Mouse (Mus musculus): Measurements from ENCODE around the gene Efna4. TPM values are rescaled to one million over a fixed set of nuclear protein-coding genes. Genes with fewer than 3 reads are reported as not detected.

Efna4 gene
- polyA plus RNA-seq, 1 experiment from 2014 or later = 11.7 TPM

GRCm38 (mm10) chr3:89382950-89383349 lies 45.1 kb upstream of the Efna4 start:
- no peaks in the 10 kb centered on the region for H3K9me3 ChIP-seq (ENCODE audit: control insufficient read depth, low read length)
- no peak overlapping the region for H3K4me2 ChIP-seq (replicated peaks; ENCODE audit: low read depth)
- H3K9ac ChIP-seq (ENCODE audit: low read length) = no peak overlapping the region
- H3K4me3 ChIP-seq (ENCODE audit: low read depth, low read length) = no peak overlapping the region
- DNase-seq (ENCODE audit: low spot score) = no peak
- H3K27ac ChIP-seq (replicated peaks) = no peak overlapping the region
- H3K27me3 ChIP-seq (ENCODE audit: control insufficient read depth, insufficient read depth, low read length) = no peaks in the 10 kb centered on the region
- no peak for ATAC-seq (ENCODE audit: low FRiP score, low TSS enrichment)
- peaks cover 6% of the 10 kb centered on the region for H3K4me1 ChIP-seq (replicated peaks; ENCODE audit: control insufficient read depth, insufficient read depth)
- no peak for TF ChIP-seq EP300 (optimal IDR thresholded peaks at IDR 0.05)
- no peak for TF ChIP-seq CTCF (IDR thresholded peaks at IDR 0.05; ENCODE audit: low read depth)
- WGBS = 63% methylated on average over 5 of the region's 5 CpGs
- H3K36me3 ChIP-seq (ENCODE audit: control insufficient read depth, insufficient read depth, low read length) = peaks cover 7% of the 10 kb centered on the region

GRCm38 (mm10) chr3:89382033-89382882 lies 44.4 kb upstream of the Efna4 start:
- H3K4me1 ChIP-seq (replicated peaks; ENCODE audit: control insufficient read depth, insufficient read depth) = peaks cover 8% of the 10 kb centered on the region
- WGBS = 86% methylated on average over 9 of the region's 9 CpGs
- H3K9ac ChIP-seq (ENCODE audit: low read length) = no peak overlapping the region
- ATAC-seq (ENCODE audit: low FRiP score, low TSS enrichment) (no peak), DNase-seq (ENCODE audit: low spot score) (no peak)
- TF ChIP-seq CTCF (IDR thresholded peaks at IDR 0.05; ENCODE audit: low read depth) = no peak
- TF ChIP-seq EP300 (optimal IDR thresholded peaks at IDR 0.05) = no peak
- H3K9me3 ChIP-seq (ENCODE audit: control insufficient read depth, low read length) = no peaks in the 10 kb centered on the region
- no peak overlapping the region for H3K27ac ChIP-seq (replicated peaks)
- no peak overlapping the region for H3K4me2 ChIP-seq (replicated peaks; ENCODE audit: low read depth)
- H3K27me3 ChIP-seq (ENCODE audit: control insufficient read depth, insufficient read depth, low read length) = no peaks in the 10 kb centered on the region
- H3K36me3 ChIP-seq (ENCODE audit: control insufficient read depth, insufficient read depth, low read length) = peaks cover 7% of the 10 kb centered on the region
- no peak overlapping the region for H3K4me3 ChIP-seq (ENCODE audit: low read depth, low read length)

GRCm38 (mm10) chr3:89381233-89381632 lies 43.4 kb upstream of the Efna4 start:
- no peak overlapping the region for H3K4me3 ChIP-seq (ENCODE audit: low read depth, low read length)
- TF ChIP-seq EP300 (optimal IDR thresholded peaks at IDR 0.05) (no peak), CTCF (IDR thresholded peaks at IDR 0.05; ENCODE audit: low read depth) (no peak)
- no peak overlapping the region for H3K27ac ChIP-seq (replicated peaks)
- no peaks in the 10 kb centered on the region for H3K27me3 ChIP-seq (ENCODE audit: control insufficient read depth, insufficient read depth, low read length)
- DNase-seq (ENCODE audit: low spot score) = no peak
- no peak overlapping the region for H3K9ac ChIP-seq (ENCODE audit: low read length)
- 78% methylated on average over 11 of the region's 11 CpGs for WGBS
- H3K9me3 ChIP-seq (ENCODE audit: control insufficient read depth, low read length) = no peaks in the 10 kb centered on the region
- peaks cover 8% of the 10 kb centered on the region for H3K4me1 ChIP-seq (replicated peaks; ENCODE audit: control insufficient read depth, insufficient read depth)
- no peak for ATAC-seq (ENCODE audit: low FRiP score, low TSS enrichment)
- no peak overlapping the region for H3K4me2 ChIP-seq (replicated peaks; ENCODE audit: low read depth)
- peaks cover 7% of the 10 kb centered on the region for H3K36me3 ChIP-seq (ENCODE audit: control insufficient read depth, insufficient read depth, low read length)

GRCm38 (mm10) chr3:89380711-89381110 lies 42.9 kb upstream of the Efna4 start:
- no peak overlapping the region for H3K27ac ChIP-seq (replicated peaks)
- no peak overlapping the region for H3K4me3 ChIP-seq (ENCODE audit: low read depth, low read length)
- H3K36me3 ChIP-seq (ENCODE audit: control insufficient read depth, insufficient read depth, low read length) = peaks cover 7% of the 10 kb centered on the region
- H3K27me3 ChIP-seq (ENCODE audit: control insufficient read depth, insufficient read depth, low read length) = no peaks in the 10 kb centered on the region
- H3K9ac ChIP-seq (ENCODE audit: low read length) = no peak overlapping the region
- H3K4me1 ChIP-seq (replicated peaks; ENCODE audit: control insufficient read depth, insufficient read depth) = peaks cover 8% of the 10 kb centered on the region
- DNase-seq (ENCODE audit: low spot score) (no peak), ATAC-seq (ENCODE audit: low FRiP score, low TSS enrichment) (no peak)
- no peak for TF ChIP-seq EP300 (optimal IDR thresholded peaks at IDR 0.05)
- TF ChIP-seq CTCF (IDR thresholded peaks at IDR 0.05; ENCODE audit: low read depth) = no peak
- no peak overlapping the region for H3K4me2 ChIP-seq (replicated peaks; ENCODE audit: low read depth)
- 92% methylated on average over 18 of the region's 18 CpGs for WGBS
- no peaks in the 10 kb centered on the region for H3K9me3 ChIP-seq (ENCODE audit: control insufficient read depth, low read length)

GRCm38 (mm10) chr3:89380291-89380690 lies 42.5 kb upstream of the Efna4 start:
- no peak overlapping the region for H3K9ac ChIP-seq (ENCODE audit: low read length)
- no peak overlapping the region for H3K4me2 ChIP-seq (replicated peaks; ENCODE audit: low read depth)
- no peak for TF ChIP-seq EP300 (optimal IDR thresholded peaks at IDR 0.05)
- TF ChIP-seq CTCF (IDR thresholded peaks at IDR 0.05; ENCODE audit: low read depth) = no peak
- H3K4me1 ChIP-seq (replicated peaks; ENCODE audit: control insufficient read depth, insufficient read depth) = peaks cover 8% of the 10 kb centered on the region
- peaks cover 7% of the 10 kb centered on the region for H3K36me3 ChIP-seq (ENCODE audit: control insufficient read depth, insufficient read depth, low read length)
- H3K4me3 ChIP-seq (ENCODE audit: low read depth, low read length) = no peak overlapping the region
- WGBS = 91% methylated on average over 14 of the region's 14 CpGs
- ATAC-seq (ENCODE audit: low FRiP score, low TSS enrichment) (no peak), DNase-seq (ENCODE audit: low spot score) (no peak)
- no peaks in the 10 kb centered on the region for H3K9me3 ChIP-seq (ENCODE audit: control insufficient read depth, low read length)
- no peaks in the 10 kb centered on the region for H3K27me3 ChIP-seq (ENCODE audit: control insufficient read depth, insufficient read depth, low read length)
- no peak overlapping the region for H3K27ac ChIP-seq (replicated peaks)

- no peak overlapping the region for H3K4me2 ChIP-seq (replicated peaks; ENCODE audit: low read depth)
- H3K9me3 ChIP-seq (ENCODE audit: control insufficient read depth, low read length) = no peaks in the 10 kb centered on the region
- no peak overlapping the region for H3K4me3 ChIP-seq (ENCODE audit: low read depth, low read length)
- WGBS = 84% methylated on average over 31 of the region's 31 CpGs
- no peak for DNase-seq (ENCODE audit: low spot score)
- no peak for ATAC-seq (ENCODE audit: low FRiP score, low TSS enrichment)
- TF ChIP-seq CTCF (IDR thresholded peaks at IDR 0.05; ENCODE audit: low read depth) = no peak
- no peak for TF ChIP-seq EP300 (optimal IDR thresholded peaks at IDR 0.05)
- peaks cover 4% of the 10 kb centered on the region for H3K4me1 ChIP-seq (replicated peaks; ENCODE audit: control insufficient read depth, insufficient read depth)
- H3K27me3 ChIP-seq (ENCODE audit: control insufficient read depth, insufficient read depth, low read length) = no peaks in the 10 kb centered on the region
- H3K27ac ChIP-seq (replicated peaks) = peak overlapping the region; percentile 80; the same call in 1 of the 2 replicates
- H3K36me3 ChIP-seq (ENCODE audit: control insufficient read depth, insufficient read depth, low read length) = peaks cover 7% of the 10 kb centered on the region
- no peak overlapping the region for H3K9ac ChIP-seq (ENCODE audit: low read length)
Measured at GRCm38 (mm10) chr3:89379388-89380131, 41.7 kb upstream of the Efna4 start.

All from stomach, postnatal 0 days (tissue).